Mouse (Mus musculus): ENCODE results near the gene Spata31d1b.
A peak's percentile ranks its signal among the peaks of the same experiment; 100 is the strongest.
"Not testable (repeated sequence)": the region's sequence is repeated elsewhere in the genome, so short reads cannot be mapped to it uniquely, and the experiment has no call there.

Gene Spata31d1b

DNA sequence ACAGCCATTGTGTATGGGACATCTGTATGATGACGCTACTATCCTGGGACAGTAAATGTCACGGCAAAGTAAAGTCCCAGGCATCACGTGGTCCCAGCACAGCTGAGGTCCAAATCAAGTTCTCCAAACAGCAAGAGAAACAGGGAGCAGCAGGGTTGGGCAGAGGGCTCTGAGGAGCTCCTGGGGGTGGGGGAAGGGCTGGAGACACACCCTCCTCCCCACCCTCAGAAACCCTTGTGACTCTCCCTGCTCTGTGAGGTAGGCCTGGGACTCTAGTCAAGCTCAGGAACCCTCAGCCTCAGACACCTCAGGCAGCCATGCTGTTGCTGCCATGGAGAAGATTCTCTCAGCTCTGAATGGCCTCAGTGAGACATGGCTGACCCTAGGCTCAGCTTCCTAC is at the start of gene Spata31d1b:
TSS of gene Spata31d1b (plus strand) at position 301 of the 400 bp plus-strand sequence.
- DNase-seq (ENCODE audit: low read depth, low spot score) = not testable (repeated sequence)

DNA sequence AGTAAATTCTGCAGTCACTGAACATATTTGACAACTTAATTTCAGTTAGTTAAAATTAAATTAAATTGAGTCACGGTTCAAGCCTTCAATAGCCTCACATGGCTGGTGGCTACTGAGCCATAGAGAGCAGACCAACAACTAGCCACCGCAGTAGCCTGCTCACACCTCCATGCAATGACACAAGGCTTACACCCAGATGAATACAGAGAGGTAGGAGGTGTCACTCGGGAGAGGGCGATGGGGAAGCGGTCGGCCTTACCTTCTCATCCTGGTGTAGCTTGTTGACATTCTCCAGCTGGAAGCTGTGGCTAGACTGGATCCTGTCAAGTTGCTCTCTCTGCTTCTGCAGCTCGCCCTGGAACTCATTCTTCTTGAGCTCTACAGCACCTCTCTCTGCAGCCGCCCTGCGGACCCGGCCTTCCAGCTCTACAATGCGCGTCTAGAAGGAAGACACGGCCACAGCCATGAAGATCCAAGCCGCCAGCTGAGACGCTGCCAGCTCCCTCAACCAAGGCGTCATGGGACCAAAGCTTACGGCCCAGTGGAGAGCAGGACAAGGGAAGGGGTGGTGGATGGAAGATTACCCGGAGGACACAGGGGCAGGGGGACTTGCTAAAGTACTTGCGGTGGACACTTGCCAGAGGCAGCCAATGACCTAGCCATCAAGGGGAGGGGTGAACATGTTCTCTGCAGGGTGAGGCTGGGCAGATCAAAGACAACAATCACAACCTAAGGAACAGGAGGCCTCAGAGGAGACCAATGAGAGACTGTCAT is 48.0 kb upstream of the Spata31d1b start:
- no peak for DNase-seq (ENCODE audit: low read depth, low spot score)

DNA sequence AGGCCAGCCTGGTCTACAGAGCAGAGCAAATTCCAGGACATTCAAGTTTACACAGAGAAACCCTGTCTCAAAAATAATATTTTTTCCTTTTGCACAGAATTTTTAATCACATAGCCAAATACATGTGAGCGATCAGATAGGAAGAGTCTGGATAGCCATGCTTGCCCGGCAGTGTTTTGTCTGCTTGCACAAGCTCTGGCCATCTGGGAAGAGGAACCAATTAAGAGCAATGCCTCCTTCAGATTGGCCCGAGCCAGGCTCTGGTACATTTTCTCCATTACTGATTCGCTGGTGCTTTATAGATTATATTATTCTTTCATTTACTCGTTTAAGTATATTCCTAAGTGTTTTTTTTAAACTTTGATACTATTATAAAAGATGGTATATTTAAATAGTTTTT is 44.3 kb upstream of the Spata31d1b start:
- no peak for DNase-seq (ENCODE audit: low read depth, low spot score)

DNA sequence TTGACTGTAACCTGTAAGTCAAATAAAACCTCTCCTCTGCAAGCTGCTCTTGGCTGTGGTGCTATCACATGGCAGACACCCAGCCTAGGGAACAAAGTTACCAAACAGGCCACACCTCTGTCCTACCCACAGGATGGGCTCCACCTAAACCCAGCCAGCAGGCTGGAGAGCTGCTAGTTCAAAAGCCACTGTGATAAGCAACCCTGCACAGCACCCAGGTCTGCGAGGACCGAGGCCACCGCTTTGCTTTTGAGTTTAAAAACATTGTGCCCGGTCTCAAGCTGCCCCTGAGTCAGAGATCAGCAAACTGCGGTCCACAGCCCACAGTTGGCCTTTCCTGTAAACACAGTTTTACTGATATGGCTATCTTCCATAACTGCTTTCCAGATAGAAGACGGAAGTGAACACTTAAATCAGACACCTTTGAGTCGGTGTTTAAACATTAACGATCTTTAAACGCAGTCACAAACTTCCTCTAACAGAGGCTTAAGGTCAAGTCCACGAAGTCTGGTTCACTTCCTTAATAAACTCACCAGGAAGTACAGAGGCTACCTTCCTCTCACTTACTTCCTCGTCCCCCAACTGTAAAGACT is 43.5 kb upstream of the Spata31d1b start:
- DNase-seq (ENCODE audit: low read depth, low spot score) = no peak

DNA sequence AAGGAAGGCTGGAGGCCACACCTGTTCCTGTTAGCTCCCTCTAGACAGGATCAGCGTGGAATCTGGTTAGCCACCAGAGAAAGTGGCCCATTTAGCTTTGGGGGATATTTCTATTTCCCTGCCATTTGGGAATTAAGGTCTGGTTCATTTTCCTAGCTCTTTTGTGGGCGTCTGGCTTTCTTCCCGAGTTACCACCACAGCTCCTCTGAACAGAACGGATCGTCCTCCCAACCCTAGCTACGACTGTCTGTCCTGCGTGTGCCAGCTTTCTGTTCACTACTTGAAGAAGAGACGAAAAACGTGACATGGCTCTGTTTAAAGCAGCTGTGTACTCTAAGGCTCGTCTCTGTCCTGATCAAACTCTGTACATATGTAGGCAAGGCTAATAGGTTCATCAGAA is 42.1 kb upstream of the Spata31d1b start:
- DNase-seq (ENCODE audit: low read depth, low spot score) = no peak

DNA sequence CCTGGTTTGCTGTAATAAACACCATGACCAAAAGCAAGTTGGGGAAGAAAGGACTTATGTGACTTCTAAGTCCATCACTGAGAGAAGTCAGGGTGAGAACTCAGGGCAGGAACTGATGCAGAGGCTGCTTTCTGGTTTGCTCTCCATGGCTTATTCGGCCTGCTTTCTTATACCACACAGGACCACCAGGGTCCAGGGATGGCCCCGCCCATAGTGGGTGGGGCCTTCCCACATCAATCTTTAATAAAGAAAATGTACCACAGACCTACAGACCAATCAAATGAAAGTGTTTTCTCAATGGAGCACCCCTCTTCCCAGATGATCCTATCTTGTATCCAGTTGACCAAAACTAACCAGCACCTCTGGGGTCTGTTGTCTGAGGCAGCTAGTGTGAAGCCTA is 40.6 kb upstream of the Spata31d1b start:
- no peak for DNase-seq (ENCODE audit: low read depth, low spot score)

DNA sequence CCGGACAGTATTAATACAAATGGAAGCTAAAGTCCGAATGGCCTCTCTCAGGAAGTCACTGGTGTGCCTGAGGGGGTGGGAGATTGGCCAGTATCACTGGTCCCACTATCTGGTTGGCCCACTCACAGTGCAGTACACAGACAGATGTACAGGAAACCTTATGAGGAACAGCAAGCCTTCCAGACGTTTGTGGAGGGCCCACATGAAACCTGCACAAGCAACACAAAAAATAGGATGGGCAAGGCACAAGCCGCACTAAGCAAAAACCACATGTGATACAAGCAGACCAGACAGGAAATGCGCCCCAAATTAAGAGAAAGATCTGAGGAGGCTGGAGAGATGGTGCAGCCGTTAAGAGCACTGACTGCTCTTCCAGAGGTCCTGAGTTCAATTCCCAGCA is 39.8 kb upstream of the Spata31d1b start:
- DNase-seq (ENCODE audit: low read depth, low spot score) = no peak

DNA sequence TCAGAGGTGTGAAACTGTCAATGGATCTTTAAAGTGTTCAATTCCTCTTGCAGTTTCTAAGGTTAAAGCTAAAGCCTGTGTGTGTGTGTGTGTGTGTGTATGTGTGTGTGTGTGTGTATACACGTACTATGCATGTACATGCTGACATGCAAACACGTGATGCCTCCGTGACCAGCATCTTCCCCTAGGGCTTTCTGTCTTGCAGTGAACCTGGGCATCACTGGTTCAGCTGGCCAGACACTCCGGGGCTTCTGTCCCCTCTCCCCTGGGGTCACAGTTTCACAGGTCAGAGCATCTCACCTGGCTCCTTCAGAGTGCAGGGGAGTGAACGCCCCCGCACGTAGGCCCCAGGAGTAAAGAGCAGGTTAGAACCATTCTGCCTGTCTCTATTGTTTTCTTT is 38.5 kb upstream of the Spata31d1b start:
- no peak for DNase-seq (ENCODE audit: low read depth, low spot score)

DNA sequence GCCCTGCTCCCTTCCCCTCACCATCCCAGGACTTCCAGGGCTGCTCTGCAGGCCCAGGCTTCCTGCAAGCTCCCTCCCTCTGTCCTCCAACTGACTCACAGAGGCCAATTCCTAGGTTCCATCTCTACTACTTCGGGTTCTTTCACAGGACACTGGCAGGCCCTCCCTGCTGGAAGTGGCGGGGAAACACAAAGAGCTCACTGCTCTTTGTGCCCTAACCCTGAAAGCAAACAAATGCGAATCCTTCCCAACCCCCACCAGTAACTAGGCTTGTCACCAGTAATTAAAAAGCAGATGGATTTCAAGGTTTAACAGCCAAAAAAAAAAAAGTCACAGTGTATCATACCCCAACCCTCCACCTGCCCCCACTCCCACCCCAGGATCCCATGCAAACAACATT is 37.9 kb upstream of the Spata31d1b start:
- DNase-seq (ENCODE audit: low read depth, low spot score) = peak; percentile 45

DNA sequence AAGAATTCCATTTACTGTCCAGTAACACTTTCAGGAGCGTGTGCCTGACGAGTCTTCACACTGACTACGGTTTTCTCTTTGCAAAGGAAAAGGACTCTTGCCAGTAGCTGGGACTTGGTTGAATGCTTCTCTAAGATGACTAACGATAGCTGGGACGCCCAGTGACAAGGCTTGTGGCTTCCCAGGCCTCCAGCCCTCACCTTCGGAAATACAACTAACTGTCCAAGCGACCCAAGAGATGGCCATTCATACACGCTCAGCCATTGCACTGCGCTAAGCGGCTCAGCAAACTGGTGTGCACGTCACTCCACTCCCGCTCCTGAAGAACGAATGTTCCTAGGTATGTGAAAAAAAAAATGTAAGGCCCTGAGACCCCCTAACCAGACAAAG is 37.3 kb upstream of the Spata31d1b start:
- no peak for DNase-seq (ENCODE audit: low read depth, low spot score)

DNA sequence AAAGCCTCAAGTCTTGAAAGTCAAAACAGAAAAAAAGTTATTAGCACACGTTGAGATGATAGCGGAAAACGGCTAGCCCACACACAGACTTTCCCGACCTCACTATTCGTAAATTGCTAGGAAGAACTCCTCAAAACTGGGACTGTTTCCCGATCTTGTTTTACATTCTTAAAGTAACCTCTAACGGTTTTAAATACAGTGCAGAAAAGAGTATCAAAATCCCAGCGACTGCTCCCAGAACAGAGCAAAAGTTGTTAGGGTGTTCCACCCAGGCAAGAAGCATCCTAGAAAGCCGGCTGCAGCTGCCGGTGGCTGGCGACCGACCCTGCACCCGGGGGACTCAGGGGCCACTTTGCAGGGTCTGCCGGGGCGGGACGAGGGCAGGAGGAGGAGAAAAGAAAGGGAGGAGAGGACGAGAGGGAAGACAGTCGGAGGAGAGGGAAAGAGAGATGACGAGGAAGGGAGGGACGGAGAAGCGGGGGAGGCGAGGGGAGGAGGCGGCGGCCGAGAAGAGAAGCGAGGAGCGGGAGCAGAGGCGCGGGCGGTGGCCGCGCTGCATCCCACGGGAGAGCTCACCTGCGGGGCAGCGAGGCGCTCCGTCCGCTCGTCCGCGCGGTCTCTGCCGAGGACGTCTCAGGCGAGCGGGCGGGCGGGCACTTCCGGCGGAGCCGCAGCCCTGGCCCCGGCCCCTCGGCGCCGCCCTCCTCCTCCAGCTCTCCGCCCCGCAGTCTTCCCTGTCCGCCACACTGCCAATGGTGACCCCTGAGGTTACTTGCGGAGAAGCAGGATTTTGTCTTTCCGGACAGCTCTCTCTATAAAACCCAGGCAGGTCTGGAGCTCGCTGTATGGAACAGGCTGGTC is 36.7 kb upstream of the Spata31d1b start, which contains the start of gene Golm1:
TSS of gene Golm1 (minus strand) at position 661 of the 861 bp plus-strand sequence.
- peak; percentile 65 for DNase-seq (ENCODE audit: low read depth, low spot score)

DNA sequence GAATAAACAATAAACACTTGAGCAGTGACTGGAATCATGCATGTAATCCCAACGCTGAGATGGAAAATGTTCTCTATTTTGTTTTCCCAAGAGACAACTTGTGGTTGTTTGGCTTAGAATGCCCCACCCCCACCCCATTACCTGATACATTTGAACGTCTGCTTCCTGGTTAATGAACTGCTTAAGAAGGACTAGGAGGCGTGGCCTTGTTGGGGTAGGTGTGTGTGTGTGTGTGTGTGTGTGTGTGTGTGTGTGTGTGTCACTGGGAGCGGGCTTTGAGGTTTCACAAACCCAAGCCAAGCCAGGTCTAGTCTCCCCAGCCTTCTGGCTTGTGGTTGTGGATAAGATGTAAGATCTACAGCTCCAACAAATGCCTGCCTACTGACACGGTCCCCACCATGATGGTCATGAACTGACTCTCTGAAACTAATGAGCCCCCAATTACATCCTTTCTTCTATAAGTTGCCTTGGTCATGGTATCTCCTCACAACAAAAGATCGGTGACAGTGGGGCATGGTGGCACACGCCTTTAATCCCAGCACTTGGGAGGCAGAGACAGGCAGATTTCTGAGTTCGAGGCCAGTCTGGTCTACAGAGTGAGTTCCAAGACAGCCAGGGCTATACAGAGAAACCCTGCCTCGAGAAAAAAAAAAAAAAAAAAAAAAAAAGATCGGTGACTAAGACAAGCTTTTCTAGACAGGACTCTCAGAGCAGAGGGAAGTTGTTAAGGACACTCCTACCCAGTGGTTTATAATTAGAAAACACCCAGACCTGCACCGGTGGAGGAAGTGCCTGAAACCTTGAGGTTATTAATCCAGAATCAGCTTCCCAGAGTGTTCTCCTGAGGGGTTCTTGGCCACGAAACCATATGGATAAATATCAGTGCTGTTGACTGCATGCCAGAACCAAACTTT is 35.5 kb upstream of the Spata31d1b start:
- DNase-seq (ENCODE audit: low read depth, low spot score) = no peak

DNA sequence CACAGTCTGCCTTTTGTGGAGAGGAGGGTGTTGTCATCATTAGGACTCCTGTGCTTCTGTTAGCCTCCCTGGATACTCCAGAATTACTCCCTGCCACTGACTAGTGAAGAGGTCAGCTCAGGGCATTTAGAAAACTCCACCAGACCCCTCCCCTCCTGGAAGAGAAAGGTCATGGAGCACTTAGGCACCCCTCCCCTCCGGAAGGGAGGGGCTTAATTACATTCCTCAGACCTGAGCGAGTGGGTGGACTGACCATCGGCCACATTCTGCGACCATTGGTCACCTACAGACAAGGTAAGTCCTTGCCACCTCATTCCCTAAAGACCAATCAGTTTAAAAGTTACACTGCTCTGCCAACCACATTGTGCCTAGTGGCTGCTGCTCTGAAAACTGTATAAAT is 32.8 kb upstream of the Spata31d1b start:
- no peak for DNase-seq (ENCODE audit: low read depth, low spot score)

DNA sequence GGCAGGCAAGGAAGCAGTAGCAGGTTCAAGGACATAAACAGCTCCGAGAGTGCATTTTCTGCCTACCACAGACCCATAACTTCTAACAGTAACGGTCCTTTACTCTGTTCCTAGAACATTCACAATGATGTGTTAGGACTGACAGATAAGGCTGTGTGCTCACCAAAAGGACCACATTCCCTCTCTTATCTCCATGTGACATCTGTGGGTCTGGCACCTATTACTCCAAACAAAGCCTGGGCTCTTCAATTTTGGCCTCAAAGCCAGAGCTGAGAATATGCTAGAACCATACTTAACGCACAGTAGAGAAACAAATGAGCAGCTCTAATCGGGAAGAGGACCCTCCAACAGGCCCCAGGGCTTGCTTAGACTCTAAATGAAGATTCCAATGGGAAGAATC is 32.2 kb upstream of the Spata31d1b start:
- no peak for DNase-seq (ENCODE audit: low read depth, low spot score)

DNA sequence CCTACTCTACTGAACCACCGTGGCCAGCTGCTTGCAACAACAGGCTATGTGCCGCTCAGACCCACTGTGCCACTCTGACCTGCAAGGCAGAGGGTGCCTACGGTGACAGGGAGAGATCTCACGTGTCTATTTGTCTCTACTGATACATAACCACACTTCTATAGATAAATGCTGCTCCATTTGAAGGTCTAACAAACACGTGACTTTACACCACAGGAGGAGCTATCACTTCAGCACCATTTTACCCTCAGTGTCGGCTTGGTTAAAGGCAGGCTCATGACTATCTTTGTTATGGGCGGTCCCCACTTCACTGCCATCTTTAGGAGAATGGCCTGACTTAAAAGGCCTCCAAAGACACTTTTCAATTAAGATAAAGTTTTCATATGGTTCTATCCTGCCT is 29.5 kb upstream of the Spata31d1b start:
- DNase-seq (ENCODE audit: low read depth, low spot score) = peak; percentile 42

DNA sequence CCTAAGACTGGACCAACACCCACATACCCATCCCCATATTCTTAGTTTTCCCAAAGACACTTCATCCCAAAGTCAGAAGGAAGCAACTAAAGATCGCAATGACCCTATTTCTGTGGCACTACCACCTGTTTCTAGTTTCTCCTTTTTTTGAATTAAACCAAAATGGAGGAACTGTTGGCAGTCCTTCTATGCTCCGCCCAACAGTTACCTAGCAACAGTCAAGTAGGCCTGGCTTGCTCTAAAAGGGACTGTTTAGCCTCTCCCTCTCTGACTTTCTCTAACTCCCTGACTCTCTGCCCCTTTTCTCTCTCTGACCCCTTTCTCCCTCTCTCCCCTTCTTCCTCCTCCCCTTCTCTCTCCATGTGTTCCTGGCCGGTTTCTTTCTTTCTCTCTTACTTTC is 26.8 kb upstream of the Spata31d1b start:
- DNase-seq (ENCODE audit: low read depth, low spot score) = no peak

DNA sequence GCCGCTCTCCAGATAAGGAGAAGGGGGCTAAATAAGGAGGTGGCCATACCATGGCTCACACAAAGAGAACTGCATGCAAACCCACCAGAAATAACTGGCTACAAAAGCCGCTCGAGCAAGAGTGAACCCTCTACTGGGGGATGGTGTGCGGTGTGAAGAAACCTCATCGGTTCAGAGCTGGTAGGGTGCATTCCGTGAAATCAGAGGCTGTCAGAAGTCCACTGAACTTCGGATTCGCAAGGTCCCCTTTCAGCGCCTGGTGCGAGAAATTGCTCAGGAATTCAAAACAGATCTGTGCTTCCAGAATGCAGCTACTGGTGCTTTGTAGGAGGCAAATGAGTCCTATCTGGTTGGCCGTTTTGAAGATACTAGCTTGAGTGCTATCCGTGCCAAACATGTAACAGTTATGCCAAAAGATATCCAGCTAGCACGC is 23.7 kb upstream of the Spata31d1b start:
- no peak for DNase-seq (ENCODE audit: low read depth, low spot score)

DNA sequence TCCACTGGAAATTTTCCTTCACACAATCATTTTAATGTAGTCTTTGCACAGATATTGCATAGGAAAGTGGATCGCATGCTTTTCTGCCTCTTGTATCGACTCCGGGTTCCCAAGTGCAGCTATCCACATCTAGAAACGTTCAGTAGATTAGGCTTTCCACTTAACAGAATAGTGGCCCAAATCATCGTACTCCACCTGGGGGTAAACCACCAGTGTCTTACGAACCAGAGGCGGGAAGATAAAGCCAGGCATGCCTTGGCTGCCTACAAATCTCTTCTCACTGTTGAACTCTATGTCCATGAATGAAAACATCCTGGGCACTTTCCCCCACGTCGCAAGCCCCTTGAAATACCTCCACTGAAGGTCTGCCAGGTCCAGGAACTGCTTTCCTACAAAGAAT is 22.8 kb upstream of the Spata31d1b start:
- no peak for DNase-seq (ENCODE audit: low read depth, low spot score)

DNA sequence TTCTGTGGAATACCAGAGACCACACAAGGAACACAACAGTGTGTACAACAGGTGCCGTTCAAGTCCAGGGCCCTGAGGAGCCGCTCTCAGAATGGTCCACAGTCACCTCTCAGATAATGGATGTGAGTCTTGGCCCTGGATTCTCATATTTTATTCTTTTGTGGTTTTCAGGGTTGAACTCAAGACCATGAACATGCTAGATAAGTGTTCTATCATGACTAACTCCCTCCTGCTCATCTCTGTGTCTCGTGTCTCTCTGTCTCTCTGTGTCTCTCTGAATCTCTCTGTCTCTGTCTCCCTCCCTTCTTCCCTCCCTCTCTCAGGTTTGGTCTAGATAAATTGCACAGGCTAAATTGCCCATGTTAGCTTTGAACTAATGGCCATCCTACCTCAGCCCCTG is 22.2 kb upstream of the Spata31d1b start:
- no peak for DNase-seq (ENCODE audit: low read depth, low spot score)

DNA sequence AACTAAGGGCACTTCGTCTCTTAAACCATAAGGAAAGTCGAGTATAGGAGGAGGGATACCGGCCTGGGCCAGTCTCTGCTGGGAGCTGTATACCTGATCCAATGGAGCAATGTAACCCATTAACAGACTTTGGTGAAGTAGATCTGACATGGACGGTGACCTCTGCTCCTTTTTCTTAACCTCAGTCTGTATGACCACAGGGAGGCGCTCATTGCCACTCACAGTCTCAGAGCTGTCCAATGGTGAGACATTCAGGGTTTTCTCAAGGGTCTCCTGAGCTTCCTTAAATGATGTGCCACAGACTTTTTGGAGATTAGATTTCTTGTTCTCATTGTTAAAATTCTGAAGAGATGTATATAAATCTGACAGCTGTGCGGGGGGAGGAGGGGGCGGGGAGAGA is 21.5 kb upstream of the Spata31d1b start:
- DNase-seq (ENCODE audit: low read depth, low spot score) = no peak

DNA sequence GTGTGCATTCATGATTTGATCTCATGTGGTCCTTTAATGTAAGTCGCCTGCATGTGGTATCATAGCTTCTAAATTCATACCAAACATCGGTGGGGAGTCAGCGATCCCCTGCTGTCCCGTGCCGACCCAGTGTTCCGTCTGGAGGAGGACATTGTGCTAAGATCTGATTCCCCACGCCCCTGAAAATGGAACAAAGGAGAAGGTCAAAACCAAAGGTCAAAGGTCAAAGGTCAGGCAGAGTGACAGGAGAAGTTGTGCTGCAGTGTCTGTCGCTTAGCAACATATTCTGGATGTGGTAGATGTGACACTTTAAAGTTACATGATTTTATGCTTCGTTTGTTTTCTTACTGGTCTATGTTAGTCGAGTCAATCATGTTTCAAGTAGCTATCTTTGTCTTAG is 20.6 kb upstream of the Spata31d1b start:
- no peak for DNase-seq (ENCODE audit: low read depth, low spot score)

Measured in forelimb bud, embryonic 11.5 days (tissue).